Mouse (Mus musculus): ENCODE measurements at regions not wholly inside any gene's neighbourhood (a gene's known extent, or its start where the extent isn't known, plus 50 kb on each side); places are given as distances from the start of the nearest gene placed in this dataset.

- intact Hi-C loops (cut with DNase I), result no loop called here
- DNase-seq, result no peak
These were observed 52.9 kb upstream of the Pthlh start for GRCm38 (mm10) chr6:147316702-147317468.

DNA sequence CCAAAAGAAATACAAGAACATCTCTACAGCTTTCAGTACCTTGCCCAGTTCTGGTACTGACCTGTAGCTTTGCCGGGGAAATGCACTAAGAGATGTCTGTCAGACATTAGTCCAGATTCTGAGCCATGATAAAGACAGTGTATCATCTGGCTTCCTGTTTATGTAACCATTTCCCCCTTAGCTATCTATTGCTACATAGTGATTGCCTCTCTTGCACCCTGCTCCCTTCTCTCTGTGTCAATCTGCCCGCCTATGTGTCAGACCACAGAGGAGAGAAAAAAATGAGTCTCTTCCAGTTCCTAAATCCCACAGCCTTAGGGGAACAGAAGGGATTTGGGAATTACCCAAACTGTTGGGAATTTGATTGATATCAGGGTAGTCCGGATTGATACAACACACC lies 52.2 kb upstream of the Pthlh start:
- intact Hi-C loops (cut with DNase I), result no loop called here
- DNase-seq, result no peak

- no peak for DNase-seq
- intact Hi-C loops (cut with DNase I), result no loop called here
These were observed 51.2 kb upstream of the Pthlh start for GRCm38 (mm10) chr6:147315207-147315606.
